Mouse (Mus musculus) midbrain, embryonic 12.5 days (tissue): ENCODE results near the gene Ccl25. TPM values are rescaled to one million over a fixed set of nuclear protein-coding genes. Genes with fewer than 3 reads are reported as not detected.

ENCODE experiments used
- ATAC-seq: fragments of 200-750 bp; cut with Nextera tagmentation; 2 replicates; pipeline ENCODE4 v1.8.0; 2017; ENCODE audit warnings: low read depth, moderate TSS enrichment, moderate library complexity; ENCODE audit not compliant: low FRiP score
- H3K27ac ChIP-seq: fragments of 300-500 bp; sonication (generic); replicated peaks from 2 replicates; pipeline ENCODE4 v1.5.1; 2016; ENCODE audit warnings: mild to moderate bottlenecking
- H3K27me3 ChIP-seq: fragments of 300-500 bp; sonication (generic); 2 replicates; pipeline ENCODE4 v1.6.1; 2016; ENCODE audit warnings: mild to moderate bottlenecking
- H3K36me3 ChIP-seq: fragments of 300-500 bp; sonication (generic); 2 replicates; pipeline ENCODE4 v1.6.1; 2016
- H3K4me1 ChIP-seq: fragments of 300-500 bp; sonication (generic); 2 replicates; pipeline ENCODE4 v1.6.1; 2016
- H3K4me2 ChIP-seq: fragments of 300-500 bp; sonication (generic); replicated peaks from 2 replicates; pipeline ENCODE4 v1.6.1; 2016; ENCODE audit warnings: mild to moderate bottlenecking, moderate library complexity
- H3K4me3 ChIP-seq: fragments of 300-500 bp; sonication (generic); 2 replicates; pipeline ENCODE4 v1.5.1; 2016; ENCODE audit warnings: mild to moderate bottlenecking
- H3K9ac ChIP-seq: fragments of 300-500 bp; sonication (generic); replicated peaks from 2 replicates; pipeline ENCODE4 v1.6.1; 2016; ENCODE audit warnings: mild to moderate bottlenecking, moderate library complexity
- H3K9me3 ChIP-seq: fragments of 300-500 bp; sonication (generic); 2 replicates; pipeline ENCODE4 v1.6.1; 2016; ENCODE audit warnings: mild to moderate bottlenecking
- WGBS: fragments of 180-500 bp; shearing (Covaris S2); methylation state at CpG from one replicate; pipeline ENCODE4 v1.1.7; 2016; 5-methylcytosine and 5-hydroxymethylcytosine counted together
- polyA plus RNA-seq: library from polyadenylated mRNA; unstranded; fragments of >200 nt; fragmentation: Nextera tagmentation; extraction: Ambion mirVana; gene quantifications from 2 replicates; pipeline ENCODE4 v1.2.1, GENCODE M21; 2016

Gene Ccl25
- polyA plus RNA-seq, 1 experiment from 2014 or later: 23.0 TPM

DNA sequence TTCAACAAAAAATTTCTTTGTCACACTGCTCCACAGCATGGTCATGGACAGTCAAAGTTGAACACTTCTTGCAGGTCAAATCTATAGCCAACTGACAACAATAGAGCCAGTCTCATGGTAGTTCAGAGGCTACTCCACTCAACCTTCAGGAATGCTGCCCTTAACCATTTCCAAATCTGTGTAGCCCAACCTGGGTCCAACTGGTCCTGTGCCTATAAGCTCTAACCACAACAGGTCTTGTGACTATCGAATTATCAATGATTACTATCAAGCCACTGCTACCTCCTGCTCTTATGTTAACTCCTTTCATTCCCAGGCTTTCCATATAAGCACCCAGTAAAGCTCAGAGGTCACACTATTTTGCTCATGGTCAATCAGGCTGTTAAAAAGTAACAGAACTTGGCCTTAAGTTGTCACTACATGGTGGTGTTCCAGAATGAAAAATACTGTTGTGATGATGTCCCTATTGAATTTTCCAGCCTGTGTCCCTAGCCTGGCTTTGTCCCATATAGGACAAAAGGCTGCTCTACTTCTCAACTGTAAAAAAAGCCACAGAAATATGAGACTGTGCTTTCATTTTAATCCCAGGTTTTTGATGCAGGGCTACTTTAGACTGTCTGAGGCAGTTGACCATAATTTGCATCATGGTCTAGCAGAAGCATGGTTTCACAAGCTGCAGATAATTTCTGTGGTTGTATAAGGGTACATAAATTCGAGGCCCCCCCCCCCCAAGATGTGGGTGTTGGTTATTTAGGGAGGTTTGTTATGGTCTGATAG lies 6.0 kb upstream of the Ccl25 start:
- Histone ChIP-seq H3K4me1 (peaks cover 20% of the 10 kb centered on the region), H3K27me3 (no peaks in the 10 kb centered on the region), H3K9me3 (no peaks in the 10 kb centered on the region), H3K4me2 (no peak overlapping the region), H3K36me3 (peaks cover 33% of the 10 kb centered on the region), H3K4me3 (no peak overlapping the region), H3K9ac (no peak overlapping the region), H3K27ac (no peak overlapping the region)
- WGBS: 82% methylated on average over 2 of the region's 2 CpGs
- ATAC-seq: no peak

GRCm38 (mm10) chr8:4319573-4319872 lies 5.5 kb upstream of the Ccl25 start:
- no peaks in the 10 kb centered on the region for H3K27me3 ChIP-seq
- H3K4me1 ChIP-seq: peaks cover 20% of the 10 kb centered on the region
- ATAC-seq: no peak
- H3K27ac ChIP-seq: no peak overlapping the region
- WGBS: 92% methylated on average over 2 of the region's 11 CpGs
- H3K4me2 ChIP-seq: no peak overlapping the region
- H3K9me3 ChIP-seq: no peaks in the 10 kb centered on the region
- H3K36me3 ChIP-seq: peaks cover 33% of the 10 kb centered on the region
- H3K9ac ChIP-seq: no peak overlapping the region
- H3K4me3 ChIP-seq: no peak overlapping the region

DNA sequence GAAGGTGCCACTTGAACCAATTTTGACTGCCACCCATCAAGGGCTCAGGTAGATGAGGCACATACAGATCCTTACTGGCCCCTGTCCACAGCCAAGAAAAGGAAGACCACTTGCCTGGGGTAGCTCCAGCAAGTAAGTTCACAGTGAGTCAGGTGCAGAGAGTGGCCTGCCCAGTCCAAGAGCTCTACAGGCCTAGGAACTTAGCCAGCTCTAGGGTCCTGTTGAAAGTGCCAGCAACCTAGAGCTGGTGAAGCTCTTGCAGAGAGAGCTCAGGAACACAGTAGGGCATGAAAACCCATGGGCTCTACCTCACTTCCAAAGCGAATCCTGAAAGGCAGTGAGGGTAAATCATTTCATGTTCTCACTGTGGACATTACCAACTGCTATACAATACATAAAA lies 4.6 kb upstream of the Ccl25 start:
- H3K4me3 ChIP-seq: no peak overlapping the region
- H3K4me1 ChIP-seq: peaks cover 20% of the 10 kb centered on the region
- no peak overlapping the region for H3K9ac ChIP-seq
- H3K9me3 ChIP-seq: no peaks in the 10 kb centered on the region
- H3K4me2 ChIP-seq: no peak overlapping the region
- no peaks in the 10 kb centered on the region for H3K27me3 ChIP-seq
- H3K36me3 ChIP-seq: peaks cover 33% of the 10 kb centered on the region
- WGBS: 100% methylated on average over 1 of the region's 1 CpGs
- no peak for ATAC-seq
- no peak overlapping the region for H3K27ac ChIP-seq

DNA sequence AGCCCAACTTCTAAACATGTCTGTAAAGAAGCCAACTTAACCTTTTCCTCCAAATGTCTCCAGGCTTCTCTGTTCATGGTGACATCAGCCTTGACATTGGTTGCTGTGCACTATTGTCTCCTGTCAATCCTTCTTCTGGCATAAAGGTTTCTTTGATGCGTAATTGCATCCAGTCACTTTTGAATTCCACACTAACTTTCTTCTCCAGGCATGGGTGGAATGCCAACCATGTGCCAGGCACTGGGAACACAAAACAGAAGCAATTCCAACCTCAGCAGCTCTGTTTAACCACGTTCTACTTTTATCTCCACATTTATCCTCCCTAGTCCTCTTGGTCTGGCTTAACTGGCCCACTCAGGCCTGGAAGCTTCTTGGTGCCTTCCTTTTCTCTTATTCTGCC lies 4.0 kb upstream of the Ccl25 start:
- Histone ChIP-seq H3K4me1 (peaks cover 26% of the 10 kb centered on the region), H3K27me3 (no peaks in the 10 kb centered on the region), H3K9ac (no peak overlapping the region), H3K9me3 (no peaks in the 10 kb centered on the region), H3K27ac (no peak overlapping the region), H3K4me2 (no peak overlapping the region), H3K4me3 (no peak overlapping the region), H3K36me3 (peaks cover 29% of the 10 kb centered on the region)
- no peak for ATAC-seq
- WGBS: 85% methylated on average over 2 of the region's 2 CpGs

GRCm38 (mm10) chr8:4322470-4322869 lies 2.5 kb upstream of the Ccl25 start:
- Histone ChIP-seq H3K4me2 (peak overlapping the region; percentile 90), H3K4me1 (peaks cover 27% of the 10 kb centered on the region), H3K27ac (0 out of 2 replicates have a peak overlapping the region, but pooled peaks have one; percentile 20), H3K9me3 (no peaks in the 10 kb centered on the region), H3K27me3 (no peaks in the 10 kb centered on the region), H3K36me3 (peaks cover 29% of the 10 kb centered on the region), H3K9ac (no peak overlapping the region), H3K4me3 (peak overlapping the region; percentile 99; the same call in 1 of the 2 replicates)
- 40% methylated on average over 2 of the region's 2 CpGs for WGBS
- ATAC-seq: no peak

DNA sequence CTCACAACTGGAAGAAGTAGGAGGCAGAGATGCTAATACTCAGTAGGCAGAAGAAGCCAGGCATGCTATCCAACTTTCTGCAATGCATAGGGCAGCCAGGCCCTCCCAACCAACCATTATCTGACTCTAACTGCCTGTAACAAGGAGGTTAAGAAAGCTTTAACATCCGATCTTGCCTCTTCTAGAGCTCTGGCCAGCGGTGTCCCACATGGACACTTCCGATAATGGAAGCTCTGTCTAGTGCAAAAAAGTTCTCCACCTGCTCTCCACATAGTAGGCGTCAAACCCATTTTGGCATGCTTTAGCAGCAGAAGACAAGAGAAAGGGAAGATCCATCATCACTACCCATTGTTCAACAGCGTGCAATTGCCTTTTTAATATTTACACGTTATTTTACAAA lies 1.1 kb upstream of the Ccl25 start:
- Histone ChIP-seq H3K36me3 (peaks cover 43% of the 10 kb centered on the region), H3K27ac (no peak overlapping the region; the same call in 1 of the 2 replicates), H3K4me3 (peak overlapping the region; percentile 99), H3K9me3 (no peaks in the 10 kb centered on the region), H3K9ac (peak overlapping the region; percentile 99), H3K4me1 (peaks cover 27% of the 10 kb centered on the region), H3K27me3 (no peaks in the 10 kb centered on the region), H3K4me2 (peak overlapping the region; percentile 90)
- ATAC-seq: no peak
- 7% methylated on average over 6 of the region's 6 CpGs for WGBS

DNA sequence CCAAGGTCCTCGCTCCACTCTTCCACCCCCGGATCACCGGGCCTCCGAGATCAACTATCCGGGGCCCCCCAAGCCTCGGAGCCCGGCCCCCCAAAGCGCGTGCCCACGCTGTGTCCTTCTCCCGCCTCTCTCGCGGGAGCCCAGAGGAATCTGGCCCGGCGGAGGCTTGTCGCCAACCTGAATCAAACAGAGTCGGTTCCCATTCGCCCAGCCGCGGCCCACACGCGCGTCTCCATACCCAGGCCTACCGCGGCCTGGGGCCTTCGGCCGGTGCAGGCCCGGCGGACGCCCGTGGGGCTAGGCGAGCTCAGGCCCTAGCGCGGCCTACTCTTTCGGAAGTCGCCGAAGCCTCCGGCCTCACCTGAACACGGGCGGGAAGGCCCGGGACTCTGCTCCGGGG lies 485 bp upstream of the Ccl25 start:
- peak overlapping the region; percentile 89 for H3K27ac ChIP-seq
- peak; percentile 68 for ATAC-seq
- H3K27me3 ChIP-seq: no peaks in the 10 kb centered on the region
- WGBS: under 1% methylated on average over 42 of the region's 42 CpGs
- H3K9me3 ChIP-seq: no peaks in the 10 kb centered on the region
- H3K4me3 ChIP-seq: peak overlapping the region; percentile 99
- H3K4me2 ChIP-seq: peak overlapping the region; percentile 90
- peaks cover 27% of the 10 kb centered on the region for H3K4me1 ChIP-seq
- peaks cover 44% of the 10 kb centered on the region for H3K36me3 ChIP-seq
- peak overlapping the region; percentile 99 for H3K9ac ChIP-seq

DNA sequence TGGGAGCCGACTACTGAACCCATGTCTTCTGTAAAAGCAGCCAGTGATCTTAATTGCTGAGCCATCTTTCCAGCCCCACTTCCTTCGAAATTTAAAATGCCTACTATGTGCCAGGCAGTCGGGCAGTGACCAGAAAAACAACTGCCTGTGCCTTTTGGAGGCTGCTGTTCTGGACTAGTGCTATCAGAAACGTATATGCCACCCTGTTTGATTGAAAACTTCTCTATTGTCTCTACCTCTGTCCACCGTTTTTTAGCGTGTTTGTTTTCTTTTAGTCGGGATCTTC lies 684 bp downstream of the Ccl25 start:
- Histone ChIP-seq H3K9ac (peak overlapping the region; percentile 99), H3K27ac (peak overlapping the region; percentile 89), H3K9me3 (no peaks in the 10 kb centered on the region), H3K4me2 (peak overlapping the region; percentile 90), H3K4me1 (peaks cover 27% of the 10 kb centered on the region), H3K4me3 (peak overlapping the region; percentile 99), H3K36me3 (peaks cover 44% of the 10 kb centered on the region), H3K27me3 (no peaks in the 10 kb centered on the region)
- 45% methylated on average over 7 of the region's 7 CpGs for WGBS
- ATAC-seq: no peak

DNA sequence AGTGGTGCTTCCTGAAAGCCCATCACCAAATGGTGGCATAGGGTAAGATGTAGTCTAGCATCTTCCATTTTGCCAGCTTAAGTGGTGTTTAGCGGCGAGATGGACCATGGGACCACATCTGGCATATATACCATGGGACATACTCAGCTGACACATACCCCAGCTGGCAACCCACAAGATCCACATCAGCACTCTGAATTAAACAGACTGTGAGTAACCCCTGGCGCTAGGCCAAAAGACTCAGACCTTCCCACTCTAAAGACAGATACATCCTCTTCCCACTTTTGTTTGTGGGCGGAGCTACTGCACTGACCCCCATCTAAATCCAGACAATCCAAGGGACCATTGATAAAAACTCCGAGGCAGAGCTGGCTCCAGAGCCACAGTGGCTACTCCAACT lies 4.0 kb downstream of the Ccl25 start:
- no peaks in the 10 kb centered on the region for H3K27me3 ChIP-seq
- H3K4me3 ChIP-seq: no peak overlapping the region
- H3K4me2 ChIP-seq: no peak overlapping the region
- peaks cover 7% of the 10 kb centered on the region for H3K4me1 ChIP-seq
- 92% methylated on average over 5 of the region's 5 CpGs for WGBS
- H3K36me3 ChIP-seq: peaks cover 62% of the 10 kb centered on the region
- no peak overlapping the region for H3K27ac ChIP-seq
- no peak for ATAC-seq
- no peak overlapping the region for H3K9ac ChIP-seq
- H3K9me3 ChIP-seq: no peaks in the 10 kb centered on the region

DNA sequence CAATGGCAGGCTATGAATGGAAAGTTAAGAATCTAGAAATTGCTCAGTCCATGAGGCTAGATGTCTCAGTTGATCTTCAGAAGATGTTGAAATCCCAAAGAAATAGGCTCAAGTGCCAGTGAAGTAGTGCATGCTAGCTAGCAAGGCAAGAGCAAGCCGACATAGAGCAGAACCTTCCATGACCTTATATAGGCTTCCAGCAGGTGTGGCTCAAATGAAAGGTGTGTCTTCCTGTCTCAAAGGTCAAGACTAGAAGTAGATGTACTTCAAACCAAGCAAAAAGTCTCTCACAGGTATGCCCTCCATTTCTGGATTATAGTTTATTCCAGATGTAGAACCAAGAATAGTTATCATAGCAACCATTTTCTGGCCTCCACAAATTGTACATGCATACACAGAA lies 9.0 kb downstream of the Ccl25 start:
- Histone ChIP-seq H3K9me3 (no peaks in the 10 kb centered on the region), H3K4me3 (no peak overlapping the region), H3K9ac (no peak overlapping the region), H3K36me3 (peaks cover 90% of the 10 kb centered on the region), H3K27ac (no peak overlapping the region), H3K4me2 (no peak overlapping the region), H3K27me3 (no peaks in the 10 kb centered on the region), H3K4me1 (no peaks in the 10 kb centered on the region)
- WGBS: 97% methylated on average over 1 of the region's 1 CpGs
- no peak for ATAC-seq

DNA sequence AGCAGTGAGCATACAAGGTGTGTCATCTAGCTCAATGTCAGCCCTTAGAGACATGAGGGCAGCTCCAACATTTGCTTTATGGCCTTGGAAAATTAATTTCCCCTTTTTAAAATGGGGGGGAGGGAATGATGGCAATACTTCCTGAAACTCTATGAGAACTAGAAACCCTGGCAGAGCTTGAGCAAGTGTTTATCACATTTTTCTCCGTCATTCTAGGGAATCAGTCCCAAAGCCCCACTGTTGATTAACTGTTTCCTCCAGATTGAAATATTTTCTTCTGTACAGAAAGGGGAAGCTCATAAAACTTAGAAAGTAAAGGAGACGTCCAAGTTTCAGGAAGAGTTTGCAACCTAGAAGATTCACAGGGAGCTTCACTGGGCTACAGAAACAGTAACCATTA lies 10.7 kb downstream of the Ccl25 start:
- WGBS: 97% methylated on average over 2 of the region's 2 CpGs
- peaks cover 78% of the 10 kb centered on the region for H3K36me3 ChIP-seq
- no peaks in the 10 kb centered on the region for H3K27me3 ChIP-seq

DNA sequence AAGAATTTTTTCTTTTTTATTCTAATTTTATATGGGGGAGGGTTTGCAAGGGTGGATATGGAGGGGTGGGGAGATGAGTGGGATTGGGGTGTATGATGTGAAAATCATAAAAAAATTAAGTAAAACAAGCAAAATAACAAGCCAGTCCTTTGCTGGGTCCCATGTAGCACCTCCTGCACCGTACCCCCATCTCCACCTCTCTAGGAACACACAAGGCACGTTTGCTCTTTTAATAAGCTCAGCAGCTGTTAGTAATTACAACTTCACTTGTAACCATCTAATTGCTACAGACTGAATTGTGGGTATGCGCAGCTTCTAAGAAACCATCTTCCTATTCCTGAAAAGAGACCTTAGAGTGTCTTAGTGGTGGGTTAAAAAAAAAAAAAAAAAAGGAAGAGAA lies 15.2 kb downstream of the Ccl25 start:
- no peaks in the 10 kb centered on the region for H3K27me3 ChIP-seq
- no peak overlapping the region for H3K4me3 ChIP-seq
- peaks cover 37% of the 10 kb centered on the region for H3K36me3 ChIP-seq
- 88% methylated on average over 3 of the region's 3 CpGs for WGBS
- no peak overlapping the region for H3K9ac ChIP-seq
- H3K4me1 ChIP-seq: no peaks in the 10 kb centered on the region
- H3K9me3 ChIP-seq: no peaks in the 10 kb centered on the region
- no peak overlapping the region for H3K27ac ChIP-seq
- ATAC-seq: no peak
- no peak overlapping the region for H3K4me2 ChIP-seq

More for the DNA sequence above, 10.7 kb downstream of the Ccl25 start:
- no peaks in the 10 kb centered on the region for H3K9me3 ChIP-seq
- no peak for ATAC-seq
- no peak overlapping the region for H3K27ac ChIP-seq
- no peak overlapping the region for H3K9ac ChIP-seq
- no peak overlapping the region for H3K4me3 ChIP-seq
- no peaks in the 10 kb centered on the region for H3K4me1 ChIP-seq
- no peak overlapping the region for H3K4me2 ChIP-seq

- no peak overlapping the region for H3K27ac ChIP-seq
- no peaks in the 10 kb centered on the region for H3K4me1 ChIP-seq
- no peak overlapping the region for H3K4me2 ChIP-seq
- 53% methylated on average over 7 of the region's 7 CpGs for WGBS
- no peaks in the 10 kb centered on the region for H3K36me3 ChIP-seq
- H3K27me3 ChIP-seq: no peaks in the 10 kb centered on the region
- ATAC-seq: no peak
- H3K4me3 ChIP-seq: no peak overlapping the region
- no peak overlapping the region for H3K9ac ChIP-seq
- no peaks in the 10 kb centered on the region for H3K9me3 ChIP-seq
These were observed 22.7 kb downstream of the Ccl25 start for GRCm38 (mm10) chr8:4347661-4348060.
